Mouse (Mus musculus): Measurements from ENCODE around the gene Gm38100. TPM values are rescaled to one million over a fixed set of nuclear protein-coding genes. Genes with fewer than 3 reads are reported as not detected.

Gene Gm38100
- polyA plus RNA-seq, 1 experiment from 2014 or later, result not detected

DNA sequence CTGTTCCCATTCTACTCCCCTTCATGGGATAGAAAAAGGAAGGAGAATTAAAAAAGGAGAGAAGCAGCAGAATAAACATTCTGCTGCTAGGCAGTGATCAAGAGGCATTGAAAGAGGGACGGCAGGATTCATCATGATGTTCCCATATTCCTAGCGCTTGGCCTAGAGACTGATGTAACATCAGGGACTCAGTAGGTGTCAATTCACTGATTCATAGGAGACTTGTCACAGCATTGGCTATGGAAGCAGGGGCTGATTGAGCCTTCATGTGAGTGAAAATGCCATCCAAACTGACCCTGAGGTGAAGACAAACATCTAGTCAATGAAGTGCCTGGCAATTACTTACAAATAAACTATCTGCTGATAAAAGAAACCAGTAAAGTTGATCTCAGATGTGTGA is 30.7 kb downstream of the Gm38100 start:
- 83% methylated on average over 2 of the region's 2 CpGs for WGBS
- ATAC-seq (ENCODE audit: insufficient read depth, low FRiP score), result no peak

DNA sequence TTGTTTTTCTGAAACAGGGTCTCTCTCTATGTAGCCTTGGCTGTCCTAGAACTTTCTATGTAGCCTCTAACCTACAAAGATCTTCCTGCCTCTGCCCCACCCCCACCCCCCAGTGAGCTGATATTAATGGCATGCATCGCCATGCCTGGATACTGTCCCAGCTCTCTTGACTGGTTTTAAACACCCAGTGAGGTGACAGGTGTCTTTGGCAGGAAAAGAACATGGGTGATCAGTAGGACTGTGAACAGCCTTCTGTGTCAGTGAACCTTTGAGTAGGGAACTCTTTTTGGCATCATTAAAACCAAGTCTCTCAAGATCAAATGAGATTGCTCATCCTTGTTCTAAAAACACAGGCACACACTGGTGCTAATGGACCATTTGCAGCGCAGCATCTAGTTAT is 41.7 kb downstream of the Gm38100 start:
- Histone ChIP-seq H3K27me3 (ENCODE audit: control insufficient read depth, insufficient read depth, low read length) (no peaks in the 10 kb centered on the region), H3K27ac (ENCODE audit: low read length) (no peak overlapping the region), H3K9ac (ENCODE audit: low read length) (no peak overlapping the region), H3K4me2 (ENCODE audit: low read depth, low read length) (no peak overlapping the region), H3K4me1 (ENCODE audit: control insufficient read depth, insufficient read depth, low read length) (no peaks in the 10 kb centered on the region), H3K9me3 (replicated peaks; ENCODE audit: control insufficient read depth, low read length) (no peaks in the 10 kb centered on the region), H3K36me3 (ENCODE audit: control insufficient read depth, insufficient read depth, low read length) (no peaks in the 10 kb centered on the region), H3K4me3 (replicated peaks; ENCODE audit: low read length) (no peak overlapping the region)
- ATAC-seq (ENCODE audit: insufficient read depth, low FRiP score), result no peak
- 88% methylated on average over 2 of the region's 2 CpGs for WGBS

More for the DNA sequence above, 30.7 kb downstream of the Gm38100 start:
- Histone ChIP-seq H3K4me1 (ENCODE audit: control insufficient read depth, insufficient read depth, low read length) (no peaks in the 10 kb centered on the region), H3K27ac (ENCODE audit: low read length) (no peak overlapping the region), H3K4me2 (ENCODE audit: low read depth, low read length) (no peak overlapping the region), H3K9ac (ENCODE audit: low read length) (no peak overlapping the region), H3K4me3 (replicated peaks; ENCODE audit: low read length) (no peak overlapping the region), H3K36me3 (ENCODE audit: control insufficient read depth, insufficient read depth, low read length) (no peaks in the 10 kb centered on the region), H3K27me3 (ENCODE audit: control insufficient read depth, insufficient read depth, low read length) (no peaks in the 10 kb centered on the region), H3K9me3 (replicated peaks; ENCODE audit: control insufficient read depth, low read length) (no peaks in the 10 kb centered on the region)

DNA sequence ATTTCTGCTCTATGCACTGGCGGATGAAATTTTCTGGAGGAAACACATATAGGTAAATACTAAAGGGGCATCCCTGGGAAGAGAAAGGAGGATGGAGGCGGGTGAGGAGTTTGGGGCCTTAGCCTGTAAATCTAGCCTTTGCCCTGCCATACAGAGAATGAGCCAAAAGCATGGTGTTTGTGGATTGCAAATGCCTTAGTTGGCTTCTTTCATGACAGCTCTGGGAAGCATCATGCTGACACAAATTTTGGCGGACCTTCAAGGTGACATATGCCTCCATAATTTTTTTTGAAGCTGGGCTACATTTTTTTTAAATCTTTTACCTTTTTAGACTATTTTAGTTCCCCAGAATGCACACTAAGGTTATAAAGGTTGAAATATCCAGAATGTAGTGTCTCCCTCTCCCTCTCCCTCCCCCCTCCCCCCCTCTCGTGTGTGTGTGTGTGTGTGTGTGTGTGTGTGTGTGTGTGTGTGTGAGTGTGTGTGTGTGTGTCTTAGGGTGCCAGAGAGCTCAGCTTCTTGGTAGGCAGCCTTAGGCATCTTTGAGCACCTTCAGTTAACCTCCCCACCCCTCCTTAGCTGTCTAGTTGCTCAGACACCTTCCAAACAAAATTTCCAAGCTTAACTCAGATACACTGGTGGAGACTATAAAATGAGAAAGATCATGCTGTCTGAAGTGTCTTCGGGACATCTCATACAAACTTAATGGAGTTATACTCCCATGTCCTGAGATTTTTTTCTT is 47.0 kb downstream of the Gm38100 start:
- 81% methylated on average over 5 of the region's 5 CpGs for WGBS
- no peaks in the 10 kb centered on the region for H3K4me1 ChIP-seq (ENCODE audit: control insufficient read depth, insufficient read depth, low read length)
- ATAC-seq (ENCODE audit: insufficient read depth, low FRiP score), result no peak
- no peaks in the 10 kb centered on the region for H3K36me3 ChIP-seq (ENCODE audit: control insufficient read depth, insufficient read depth, low read length)
- no peak overlapping the region for H3K4me3 ChIP-seq (replicated peaks; ENCODE audit: low read length)
- no peaks in the 10 kb centered on the region for H3K27me3 ChIP-seq (ENCODE audit: control insufficient read depth, insufficient read depth, low read length)
- no peaks in the 10 kb centered on the region for H3K9me3 ChIP-seq (replicated peaks; ENCODE audit: control insufficient read depth, low read length)
- no peak overlapping the region for H3K4me2 ChIP-seq (ENCODE audit: low read depth, low read length)
- H3K27ac ChIP-seq (ENCODE audit: low read length), result no peak overlapping the region
- no peak overlapping the region for H3K9ac ChIP-seq (ENCODE audit: low read length)

DNA sequence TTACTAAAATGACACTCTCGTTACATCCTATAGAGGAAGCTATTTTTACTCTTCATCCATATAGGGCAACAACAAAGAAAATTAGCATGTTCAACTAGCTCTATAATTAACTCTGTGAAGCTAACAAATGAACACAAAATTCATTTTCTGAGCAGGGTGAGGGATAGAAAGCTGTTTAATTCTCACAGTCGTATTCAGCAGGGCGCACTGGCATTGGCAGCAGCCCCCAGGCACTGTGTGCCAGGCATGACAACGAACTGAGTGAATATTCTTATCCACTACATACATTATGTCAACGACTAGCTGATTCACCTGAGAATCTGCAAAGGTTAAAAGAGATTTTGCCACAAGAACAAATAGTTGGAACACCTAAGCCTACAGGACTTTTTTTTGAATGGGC is 50.6 kb downstream of the Gm38100 start:
- Histone ChIP-seq H3K27me3 (ENCODE audit: control insufficient read depth, insufficient read depth, low read length) (no peaks in the 10 kb centered on the region), H3K4me1 (ENCODE audit: control insufficient read depth, insufficient read depth, low read length) (no peaks in the 10 kb centered on the region), H3K9ac (ENCODE audit: low read length) (no peak overlapping the region), H3K9me3 (replicated peaks; ENCODE audit: control insufficient read depth, low read length) (no peaks in the 10 kb centered on the region), H3K4me3 (replicated peaks; ENCODE audit: low read length) (no peak overlapping the region), H3K27ac (ENCODE audit: low read length) (no peak overlapping the region), H3K4me2 (ENCODE audit: low read depth, low read length) (no peak overlapping the region), H3K36me3 (ENCODE audit: control insufficient read depth, insufficient read depth, low read length) (no peaks in the 10 kb centered on the region)
- no peak for ATAC-seq (ENCODE audit: insufficient read depth, low FRiP score)
- WGBS, result 80% methylated on average over 5 of the region's 5 CpGs

Other genes with a start within 250 kb of the Gm38100 start
- gene Opn3, start 227.6 kb upstream of the Gm38100 start, polyA plus RNA-seq (2015; fragmentation: Nextera tagmentation; extraction: Ambion mirVana), result 5.2 and 5.9 TPM in 2 replicates
- 3.0 and 3.4 TPM in 2 replicates for gene Chml, start 227.4 kb upstream of the Gm38100 start, polyA plus RNA-seq (2015; fragmentation: Nextera tagmentation; extraction: Ambion mirVana)
- gene Wdr64, start 221.7 kb upstream of the Gm38100 start, polyA plus RNA-seq (2015; fragmentation: Nextera tagmentation; extraction: Ambion mirVana), result not detected in 2 replicates
- gene Exo1, start 39.7 kb upstream of the Gm38100 start, polyA plus RNA-seq (2015; fragmentation: Nextera tagmentation; extraction: Ambion mirVana), result 38.8 and 46.3 TPM in 2 replicates
- gene Rbm8a2, start 58.8 kb downstream of the Gm38100 start, polyA plus RNA-seq (2015; fragmentation: Nextera tagmentation; extraction: Ambion mirVana), result 0.26 and 1.2 TPM in 2 replicates

All from stomach, embryonic 16.5 days (tissue).